Mouse (Mus musculus): ENCODE measurements at regions not wholly inside any gene's neighbourhood (a gene's known extent, or its start where the extent isn't known, plus 50 kb on each side); places are given as distances from the start of the nearest gene placed in this dataset.

- no peak for DNase-seq (ENCODE audit: low spot score in 2 of 2)
Observed at GRCm38 (mm10) chr14:25360726-25361125, 98.3 kb upstream of the Zmiz1 start.

DNA sequence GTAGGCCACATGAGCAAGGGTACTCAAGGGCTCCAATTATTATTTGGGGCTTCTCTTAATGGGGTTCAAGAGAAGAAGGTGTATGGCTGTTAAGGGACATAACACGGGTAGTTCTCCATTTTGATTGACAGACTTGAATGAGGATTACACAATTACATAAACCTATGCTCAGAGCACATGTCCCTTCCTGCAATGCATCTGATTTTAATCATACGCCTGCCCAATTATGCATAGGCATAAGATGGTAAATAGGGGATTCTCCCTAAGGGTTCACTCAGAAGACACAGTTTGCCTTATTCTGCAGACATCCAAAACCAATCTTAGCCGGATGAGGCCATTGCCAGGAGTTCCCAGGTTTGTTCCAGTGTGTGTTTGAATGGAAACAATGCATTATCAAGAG, 97.9 kb upstream of the Zmiz1 start:
- DNase-seq (ENCODE audit: low spot score in 2 of 2): no peak

DNA sequence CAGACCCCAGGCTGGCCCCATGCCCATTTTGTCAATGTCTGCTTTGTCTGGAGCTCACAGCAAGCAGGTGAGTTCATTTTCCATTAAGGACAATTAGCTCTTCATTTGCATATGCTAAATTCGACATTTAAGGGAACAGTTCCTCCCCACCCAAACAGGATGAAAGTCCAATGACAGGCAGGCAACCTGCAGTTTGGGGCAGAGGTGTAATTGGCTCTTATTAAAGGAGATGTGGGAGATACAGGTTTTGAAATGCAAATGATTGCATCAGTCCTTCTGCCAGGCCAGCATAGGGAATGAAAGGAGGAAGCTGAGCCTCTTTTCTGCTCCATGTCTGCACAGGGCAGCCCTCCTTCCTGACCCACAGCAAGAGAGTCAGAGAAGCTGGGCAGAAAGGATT, 96.2 kb upstream of the Zmiz1 start:
- no peak for DNase-seq (ENCODE audit: low spot score in 2 of 2)

- DNase-seq (ENCODE audit: low spot score in 2 of 2): no peak
Observed at GRCm38 (mm10) chr14:25365226-25365800, 93.7 kb upstream of the Zmiz1 start.

GRCm38 (mm10) chr14:25366009-25366408, 93.0 kb upstream of the Zmiz1 start:
- no peak for DNase-seq (ENCODE audit: low spot score in 2 of 2)

- no peak for DNase-seq (ENCODE audit: low spot score in 2 of 2)
Observed at GRCm38 (mm10) chr14:25370306-25371020, 88.5 kb upstream of the Zmiz1 start.

DNA sequence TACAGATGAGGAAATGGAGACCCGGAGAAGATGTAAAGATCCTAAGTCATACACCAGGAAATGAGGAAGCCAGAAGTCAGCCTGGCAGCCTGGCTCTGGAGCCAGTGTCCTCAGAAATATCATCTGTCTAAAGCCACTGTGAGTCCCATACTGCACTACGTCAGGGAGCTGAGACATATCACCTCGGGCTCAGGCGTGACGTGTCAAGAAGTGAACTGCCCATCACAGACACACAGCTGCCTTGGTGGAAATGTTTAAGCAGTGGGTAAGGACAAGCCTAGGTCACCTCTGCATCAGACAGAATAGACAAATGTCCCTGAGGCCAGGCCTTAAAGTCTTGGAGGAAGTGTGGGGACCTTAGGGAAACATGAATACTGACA, 88.0 kb upstream of the Zmiz1 start:
- DNase-seq (ENCODE audit: low spot score in 2 of 2): no peak

- peak; percentile 54 to 74 for DNase-seq (ENCODE audit: low spot score in 2 of 2)
Observed at GRCm38 (mm10) chr14:25371661-25372060, 87.3 kb upstream of the Zmiz1 start.

DNA sequence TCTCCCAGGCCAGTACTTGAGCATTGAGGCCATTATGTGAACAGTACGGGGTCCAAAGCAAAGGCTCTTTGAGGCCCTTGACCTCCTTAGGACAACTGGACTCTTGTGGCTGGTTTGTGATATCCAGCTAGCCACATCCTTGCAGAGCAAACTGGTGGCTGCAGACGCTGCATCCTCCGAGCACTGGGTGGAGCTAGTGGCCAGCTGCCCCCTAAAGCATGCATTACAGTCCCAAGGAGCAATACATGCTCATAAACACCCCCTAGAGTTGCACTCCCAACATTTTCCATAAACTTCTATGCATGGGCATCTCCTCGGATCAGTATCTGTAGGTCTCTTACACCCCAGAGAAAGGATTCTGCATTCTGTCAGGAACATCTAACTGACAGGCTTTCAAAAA, 86.4 kb upstream of the Zmiz1 start:
- no peak for DNase-seq (ENCODE audit: low spot score in 2 of 2)

- DNase-seq (ENCODE audit: low spot score in 2 of 2): no peak
Observed at GRCm38 (mm10) chr14:25373167-25373566, 85.8 kb upstream of the Zmiz1 start.

GRCm38 (mm10) chr14:25375001-25375400, 84.0 kb upstream of the Zmiz1 start:
- DNase-seq (ENCODE audit: low spot score in 2 of 2): no peak

GRCm38 (mm10) chr14:25377091-25377490, 81.9 kb upstream of the Zmiz1 start:
- DNase-seq (ENCODE audit: low spot score in 2 of 2): no peak

DNA sequence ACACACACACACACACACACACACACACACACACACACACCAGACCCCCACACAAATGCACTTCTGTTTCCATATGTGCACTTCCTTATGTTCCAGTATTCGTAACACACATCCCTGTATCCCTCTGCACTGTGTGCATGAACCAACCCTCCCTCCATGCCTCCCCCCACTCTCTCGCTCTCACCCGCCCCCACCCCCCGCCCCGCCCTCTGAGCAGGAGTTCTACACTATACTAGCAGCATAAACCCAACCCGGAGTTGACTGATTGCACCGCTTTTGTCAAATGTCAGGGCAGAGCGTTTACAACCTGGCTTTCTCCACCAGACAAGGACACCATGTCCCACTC, 81.5 kb upstream of the Zmiz1 start:
- DNase-seq (ENCODE audit: low spot score in 2 of 2): no peak

- DNase-seq (ENCODE audit: low spot score in 2 of 2): peak; percentile 84 to 88
Observed at GRCm38 (mm10) chr14:25377900-25378716, 80.9 kb upstream of the Zmiz1 start.

DNA sequence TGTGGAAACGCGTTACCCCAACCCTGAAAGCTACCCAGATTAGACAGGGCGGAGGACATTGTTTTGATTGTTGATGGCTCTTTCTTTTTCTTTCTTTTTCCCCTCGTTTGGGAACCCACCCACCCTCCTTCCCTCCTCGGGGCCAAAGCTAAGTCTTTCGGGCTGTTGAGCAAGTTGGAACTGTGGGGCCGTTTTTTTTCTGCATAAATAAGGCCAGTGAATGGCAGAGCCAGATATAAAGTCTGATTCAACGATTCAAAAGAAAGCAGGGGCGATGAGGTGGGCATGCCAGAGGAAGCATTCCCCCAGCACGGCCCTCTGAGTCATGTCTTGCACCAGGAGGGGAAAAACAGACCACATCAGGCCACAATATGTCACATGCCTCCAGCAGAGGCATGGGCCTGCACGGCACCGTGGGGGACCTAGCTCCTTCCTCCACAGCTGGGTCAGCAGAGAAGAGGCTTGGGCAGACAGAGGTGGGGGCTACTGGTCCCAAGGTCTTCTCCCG, 80.2 kb upstream of the Zmiz1 start:
- DNase-seq (ENCODE audit: low spot score in 2 of 2): peak in 1 of 2 experiments; percentile 37

DNA sequence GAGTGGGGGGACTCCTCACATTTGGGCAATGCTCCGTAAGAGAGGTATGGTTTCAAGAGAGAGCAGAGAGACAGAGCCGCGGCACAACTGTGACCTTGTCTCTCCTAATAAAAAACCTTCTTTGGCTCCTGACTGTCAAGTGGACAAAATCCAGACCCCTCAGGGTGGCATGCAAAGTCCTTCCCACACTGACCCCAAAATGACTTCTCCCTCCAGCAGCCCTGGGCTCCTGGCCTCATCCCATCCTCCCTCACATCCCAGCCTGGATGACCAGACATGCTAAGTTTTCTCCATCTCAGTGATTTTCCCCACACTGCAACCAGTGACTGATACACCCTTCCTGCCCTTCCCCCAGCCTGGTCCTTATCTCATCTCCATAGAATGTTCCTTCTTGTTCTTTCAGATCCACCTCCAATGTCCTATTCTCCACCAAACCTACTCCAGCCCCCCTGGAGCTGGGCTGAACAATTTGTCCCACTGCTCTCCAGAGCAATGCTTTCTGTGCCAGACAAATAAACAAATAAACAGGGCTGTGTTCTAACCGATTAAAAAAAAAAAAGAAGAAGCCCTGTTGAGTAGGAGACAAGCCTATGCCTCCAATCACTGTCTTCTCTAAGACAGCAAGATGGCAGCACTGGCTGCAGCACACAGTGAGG, 75.7 kb upstream of the Zmiz1 start:
- no peak for DNase-seq (ENCODE audit: low spot score in 2 of 2)

DNA sequence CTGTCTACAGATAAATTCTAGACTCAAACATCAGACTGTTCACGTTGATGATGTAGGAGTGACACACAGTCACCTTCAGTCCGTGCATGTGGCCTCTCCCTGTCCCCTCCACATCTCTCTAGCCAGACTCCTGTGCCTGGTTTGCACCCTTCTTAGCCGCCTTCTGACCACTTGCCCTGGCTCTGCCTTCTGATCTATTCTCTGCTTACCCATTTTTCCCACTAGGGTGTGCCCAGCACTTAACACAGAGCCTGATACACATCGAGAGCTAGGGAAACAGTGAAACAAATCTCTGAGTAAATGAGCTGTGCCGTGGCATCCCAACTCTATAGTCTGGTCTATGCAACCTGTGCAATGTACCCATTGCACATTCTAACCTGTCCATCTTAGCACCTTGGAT, 73.3 kb upstream of the Zmiz1 start:
- DNase-seq (ENCODE audit: low spot score in 2 of 2): no peak

GRCm38 (mm10) chr14:25387780-25388179, 71.2 kb upstream of the Zmiz1 start:
- DNase-seq (ENCODE audit: low spot score in 2 of 2): no peak

DNA sequence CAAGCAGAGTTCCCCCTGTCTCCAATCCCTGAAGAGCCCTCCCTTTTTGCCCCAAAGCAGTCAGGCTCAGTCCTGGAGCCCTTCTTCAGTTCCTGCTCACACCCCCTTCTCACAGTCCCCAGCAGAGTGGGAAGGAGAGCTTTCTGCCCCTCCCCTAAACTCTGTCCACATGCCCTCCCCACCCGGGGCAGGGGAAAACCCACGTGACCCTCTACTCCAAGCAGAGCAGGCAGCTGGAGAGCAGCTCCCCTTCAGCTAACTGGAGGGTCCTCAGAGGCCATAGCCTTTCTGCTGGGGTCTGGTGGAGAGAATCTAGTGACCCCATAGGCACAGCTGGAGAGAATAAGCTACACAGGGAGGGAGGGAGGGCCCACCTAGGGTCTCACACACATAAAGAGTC, 69.7 kb upstream of the Zmiz1 start:
- DNase-seq (ENCODE audit: low spot score in 2 of 2): no peak

GRCm38 (mm10) chr14:25392412-25392811, 66.6 kb upstream of the Zmiz1 start:
- no peak for DNase-seq (ENCODE audit: low spot score in 2 of 2)

GRCm38 (mm10) chr14:25392940-25393339, 66.0 kb upstream of the Zmiz1 start:
- no peak for DNase-seq (ENCODE audit: low spot score in 2 of 2)

DNA sequence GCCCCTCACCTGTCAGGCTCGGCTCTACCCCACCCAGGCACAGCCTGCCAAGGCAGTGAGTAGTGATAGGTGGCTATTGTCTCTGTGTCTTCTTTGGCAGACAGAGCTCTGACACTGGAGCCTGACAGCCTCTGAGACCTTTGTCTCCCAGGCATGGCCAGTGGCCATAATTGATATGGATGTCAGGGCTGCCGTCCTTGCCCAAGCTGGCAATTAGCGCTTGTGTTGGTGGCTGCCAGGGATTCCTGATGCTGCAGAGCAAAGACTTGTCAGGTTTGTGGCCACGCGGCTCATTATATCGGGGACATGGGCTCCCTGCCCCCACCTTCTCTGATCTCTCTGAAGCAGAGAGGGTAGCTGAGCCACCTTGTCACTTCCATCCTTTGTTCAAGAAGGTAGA, 64.1 kb upstream of the Zmiz1 start:
- no peak for DNase-seq (ENCODE audit: low spot score in 2 of 2)
